Mouse (Mus musculus) layer of hippocampus, adult 11-12 months (tissue): ENCODE measurements around the gene Pnmal1.

ENCODE experiments used
- DNase-seq: peaks from one replicate; pipeline ENCODE4 v3.0.0; 2022; ENCODE audit warnings: low spot score

Pnmal1 gene

DNA sequence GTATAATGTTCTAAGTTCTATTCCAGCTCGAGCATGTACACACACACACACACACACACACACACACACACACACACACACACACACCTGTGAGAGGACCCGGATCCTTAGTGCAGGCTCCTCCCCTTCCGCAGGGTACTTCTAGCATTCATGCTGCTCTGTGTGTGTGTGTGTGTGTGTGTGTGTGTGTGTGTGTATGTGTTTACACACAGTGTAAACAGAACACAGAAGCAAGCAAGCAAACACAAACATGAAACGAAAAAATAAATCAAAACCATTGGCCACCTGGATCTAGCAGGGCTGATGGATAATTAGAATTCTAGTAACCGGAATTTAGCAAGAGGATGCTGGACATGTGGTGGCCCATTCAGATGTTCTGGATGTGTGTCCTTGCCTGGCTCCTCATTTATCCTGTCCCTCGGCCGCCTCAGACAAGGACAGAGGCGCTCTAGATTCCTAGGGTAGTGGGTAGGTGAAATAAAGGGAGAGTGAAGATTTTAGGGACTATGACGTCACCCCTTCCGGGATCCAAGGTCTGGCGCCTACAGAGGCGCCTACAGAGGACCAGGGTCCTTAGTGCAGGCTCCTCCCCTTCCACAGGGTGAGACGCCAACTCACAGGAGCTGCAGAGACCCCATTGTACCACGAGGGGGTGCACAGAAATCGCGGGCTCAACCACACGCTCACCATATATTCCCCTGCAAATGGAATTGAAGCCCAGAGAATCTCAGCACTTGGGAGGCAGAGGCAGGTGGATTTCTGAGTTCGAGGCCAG, 8.4 kb upstream of the Pnmal1 start:
- DNase-seq: peak; percentile 87

DNA sequence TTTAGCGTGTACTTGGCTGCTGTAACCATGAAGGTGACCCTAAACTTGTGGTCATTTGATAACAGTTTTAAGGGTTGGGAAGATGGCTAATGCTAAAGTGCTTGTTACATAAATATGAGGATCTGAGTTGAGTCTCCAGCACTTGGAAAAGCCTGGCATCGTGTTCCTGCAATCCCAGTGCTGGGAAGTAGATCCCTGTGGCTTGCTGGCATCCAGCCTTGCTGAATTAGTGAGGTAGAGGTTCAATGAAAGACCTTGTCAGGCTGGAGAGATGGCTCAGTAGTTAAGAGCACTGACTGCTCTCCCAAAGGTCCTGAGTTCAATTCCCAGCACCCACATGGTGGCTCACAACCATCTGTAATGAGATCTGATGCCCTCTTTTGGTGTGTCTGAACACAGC, 5.7 kb upstream of the Pnmal1 start:
- DNase-seq: peak; percentile 6

GRCm38 (mm10) chr7:16955712-16956111, 3.8 kb upstream of the Pnmal1 start:
- DNase-seq: no peak

- DNase-seq: peak; percentile 75
These were observed 2.8 kb upstream of the Pnmal1 start for GRCm38 (mm10) chr7:16956410-16957265.

- DNase-seq: no peak
These were observed 2.2 kb downstream of the Pnmal1 start for GRCm38 (mm10) chr7:16961678-16962077.

DNA sequence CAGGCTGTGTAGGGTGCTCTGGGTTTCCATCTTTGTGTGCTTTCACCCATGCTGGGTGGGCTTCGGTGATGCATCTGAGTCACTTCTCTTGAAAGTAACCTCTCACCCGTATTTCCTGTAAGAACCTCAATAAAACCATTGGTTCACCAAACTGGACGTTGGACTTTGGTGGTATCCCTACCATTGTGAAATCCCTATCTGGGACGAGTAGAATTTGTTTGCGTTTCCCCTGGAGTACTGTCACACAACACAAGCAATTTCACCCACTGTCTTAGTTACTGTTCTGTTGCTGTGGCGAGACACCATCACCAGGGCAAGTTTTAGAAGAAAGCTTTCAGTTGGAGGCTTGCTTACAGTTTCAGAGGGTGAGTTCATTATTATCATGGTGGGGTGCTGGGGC, 8.9 kb downstream of the Pnmal1 start:
- no peak for DNase-seq

- no peak for DNase-seq
These were observed 11.7 kb downstream of the Pnmal1 start for GRCm38 (mm10) chr7:16971160-16971559.

GRCm38 (mm10) chr7:16974018-16974417, 14.5 kb downstream of the Pnmal1 start:
- DNase-seq: peak; percentile 69

- no peak for DNase-seq
These were observed 16.8 kb downstream of the Pnmal1 start for GRCm38 (mm10) chr7:16976298-16976697.

DNA sequence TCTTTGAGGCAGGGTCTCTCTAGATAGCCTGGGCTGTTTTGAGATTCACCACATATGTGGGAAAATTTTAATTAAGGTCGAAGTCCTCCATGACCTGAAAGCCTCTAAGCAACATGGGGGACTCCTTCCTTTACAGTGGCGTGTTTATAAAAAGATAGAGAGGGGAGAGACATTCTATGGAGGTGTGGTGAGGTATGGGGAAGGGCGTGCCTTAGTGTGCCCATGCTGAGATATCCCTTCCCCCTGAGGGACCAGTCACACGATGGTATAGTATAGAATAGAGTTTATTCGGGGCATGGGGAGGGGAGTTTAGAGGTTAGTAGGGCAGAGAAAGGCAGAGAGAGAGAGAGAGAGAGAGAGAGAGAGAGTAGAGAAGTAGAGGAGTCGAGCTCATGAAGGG, 18.7 kb downstream of the Pnmal1 start:
- no peak for DNase-seq

DNA sequence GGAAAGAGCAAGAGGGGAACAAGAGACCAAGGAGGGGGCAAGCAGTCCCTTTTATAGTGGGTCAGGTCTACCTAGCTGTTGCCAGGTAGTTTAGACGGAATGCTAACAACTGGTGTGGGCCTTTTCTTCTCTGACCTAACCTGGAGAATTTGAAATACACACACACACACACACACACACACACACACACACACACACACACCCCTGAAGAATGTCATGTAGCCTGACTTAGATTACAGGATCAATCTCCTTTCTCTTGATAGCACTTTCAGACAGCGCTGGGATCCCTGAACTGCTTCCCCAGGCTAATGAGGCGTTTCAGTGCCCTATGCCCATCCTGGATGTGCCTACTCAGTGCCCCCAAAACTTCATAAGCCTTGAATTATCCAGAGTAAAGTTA, 19.1 kb downstream of the Pnmal1 start:
- DNase-seq: no peak

- no peak for DNase-seq
These were observed 20.9 kb downstream of the Pnmal1 start for GRCm38 (mm10) chr7:16980348-16980747.

- DNase-seq: peak; percentile 90
These were observed 23.5 kb downstream of the Pnmal1 start, which contains the start of gene Gm42372 for GRCm38 (mm10) chr7:16982859-16983568. Gene Gm42372, plus strand, starts transcription at chr7:16983086.

- no peak for DNase-seq
These were observed 28.2 kb downstream of the Pnmal1 start for GRCm38 (mm10) chr7:16987541-16988149.

DNA sequence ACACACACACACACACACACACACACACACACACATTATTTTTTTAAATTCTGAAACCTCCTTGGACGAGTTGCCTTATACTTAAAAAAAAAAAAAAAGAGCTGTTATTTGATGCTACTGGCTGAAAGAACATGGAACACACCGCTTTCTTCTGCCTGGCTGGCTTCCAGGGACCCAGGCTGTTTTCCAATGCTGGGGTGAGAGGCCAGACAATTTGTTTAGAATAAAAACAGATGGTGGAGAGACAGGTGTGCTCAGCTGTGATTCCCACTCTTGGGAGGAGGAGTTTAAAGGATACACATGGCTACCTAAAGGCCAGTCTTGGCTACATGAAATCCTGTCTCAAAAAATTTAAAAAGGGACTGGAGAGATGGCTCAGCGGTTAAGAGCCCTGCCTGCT, 28.9 kb downstream of the Pnmal1 start:
- no peak for DNase-seq

- no peak for DNase-seq
These were observed 30.7 kb downstream of the Pnmal1 start for GRCm38 (mm10) chr7:16990006-16990744.

- no peak for DNase-seq
These were observed 32.4 kb downstream of the Pnmal1 start for GRCm38 (mm10) chr7:16991681-16992450.

GRCm38 (mm10) chr7:16992451-16992807, 33.0 kb downstream of the Pnmal1 start, which contains the start of gene Ccdc8:
Gene Ccdc8, plus strand, starts transcription at chr7:16992708.
- DNase-seq: no peak

DNA sequence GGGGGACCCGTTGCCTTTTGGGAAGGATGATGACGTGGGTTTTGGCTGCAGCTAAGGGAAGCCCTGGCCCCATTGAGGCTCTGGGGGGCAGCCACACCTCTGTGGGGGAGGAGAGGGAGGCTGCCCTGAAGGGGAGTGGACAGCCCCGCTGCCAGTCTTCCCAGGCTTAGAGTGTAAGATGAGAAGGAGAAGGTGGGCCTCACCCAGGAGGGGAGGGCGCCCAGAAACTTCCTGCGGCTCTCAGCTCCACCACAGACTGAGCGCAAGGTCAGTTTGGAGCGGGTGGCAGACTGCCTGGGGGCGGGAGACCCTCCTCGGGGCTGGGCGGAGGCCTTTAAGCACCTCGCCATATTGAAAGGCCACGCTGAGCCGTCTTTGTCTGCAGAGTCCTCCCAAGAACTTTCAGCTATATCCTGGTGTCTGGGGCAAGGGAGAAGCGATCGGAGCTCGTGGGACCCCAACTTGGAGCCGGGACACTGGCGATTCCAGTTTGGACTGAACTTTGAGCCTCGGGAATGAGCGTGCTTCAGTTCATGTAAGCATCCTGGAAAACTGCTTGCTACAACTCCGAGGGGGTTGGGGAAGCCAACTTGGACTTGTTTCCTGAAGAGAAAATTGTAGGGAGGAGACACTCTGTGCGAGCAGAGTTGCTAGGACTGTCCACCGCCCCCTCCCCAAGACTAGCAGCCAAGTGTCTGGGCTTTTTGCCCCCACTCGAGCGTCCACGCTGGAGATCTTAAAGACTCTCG, 34.3 kb downstream of the Pnmal1 start:
- no peak for DNase-seq

- DNase-seq: no peak
These were observed 34.9 kb downstream of the Pnmal1 start for GRCm38 (mm10) chr7:16994400-16994799.
